Mouse (Mus musculus) megakaryocyte, embryonic 14.5 days (primary cell): ENCODE measurements around the gene Slc4a4. TPM values are rescaled to one million over a fixed set of nuclear protein-coding genes. Genes with fewer than 3 reads are reported as not detected.

Experiments
- H3K27me3 ChIP-seq: replicated peaks from 2 replicates; pipeline ENCODE3; 2012; ENCODE audit warnings: inconsistent platforms
- H3K36me3 ChIP-seq: replicated peaks from 2 replicates; pipeline ENCODE3; 2012; ENCODE audit warnings: low read length, inconsistent platforms, mixed read lengths
- H3K4me1 ChIP-seq: 2 replicates; pipeline ENCODE4 v1.6.1; 2012; ENCODE audit warnings: inconsistent platforms
- H3K4me3 ChIP-seq: replicated peaks from 2 replicates; pipeline ENCODE3; 2012; ENCODE audit warnings: moderate library complexity, mild to moderate bottlenecking, inconsistent platforms
- H3K9me3 ChIP-seq: 2 replicates; pipeline ENCODE4 v1.6.1; 2012; ENCODE audit warnings: inconsistent platforms
- FLI1 ChIP-seq: IDR thresholded peaks from 2 replicates; pipeline ENCODE4 v1.6.1; 2012; ENCODE audit warnings: low read length, inconsistent platforms, mixed read lengths
- GATA1 ChIP-seq: IDR thresholded peaks from 3 replicates; pipeline ENCODE4 v1.6.1; 2012; ENCODE audit warnings: mixed read lengths, low read length, inconsistent platforms, borderline replicate concordance
- polyA plus RNA-seq: library from polyadenylated mRNA; stranded (reverse); fragments of >175 nt; gene quantifications from 2 replicates; pipeline ENCODE4 v1.2.3, GENCODE M21; 2012; ENCODE audit warnings: low replicate concordance; ENCODE audit not compliant: insufficient read depth

Slc4a4 gene
- polyA plus RNA-seq, 1 experiment, result not detected

GRCm38 (mm10) chr5:88952757-88953577 lies 66.3 kb downstream of the Slc4a4 start:
- no peak for TF ChIP-seq FLI1
- no peak for TF ChIP-seq GATA1
- Histone ChIP-seq H3K9me3 (no peaks in the 10 kb centered on the region; the same call in 1 of the 2 replicates), H3K4me1 (peaks cover 15% of the 10 kb centered on the region), H3K27me3 (peaks cover 5% of the 10 kb centered on the region), H3K36me3 (no peaks in the 10 kb centered on the region), H3K4me3 (peak overlapping the region; percentile 82)

- TF ChIP-seq FLI1 (no peak), GATA1 (no peak)
- H3K36me3 ChIP-seq, result no peaks in the 10 kb centered on the region
- peaks cover 12% of the 10 kb centered on the region for H3K27me3 ChIP-seq
- H3K4me3 ChIP-seq, result no peak overlapping the region
- H3K4me1 ChIP-seq, result peaks cover 43% of the 10 kb centered on the region
- no peaks in the 10 kb centered on the region; the same call in 1 of the 2 replicates for H3K9me3 ChIP-seq
Measured at GRCm38 (mm10) chr5:88957735-88958134, 71.1 kb downstream of the Slc4a4 start.

DNA sequence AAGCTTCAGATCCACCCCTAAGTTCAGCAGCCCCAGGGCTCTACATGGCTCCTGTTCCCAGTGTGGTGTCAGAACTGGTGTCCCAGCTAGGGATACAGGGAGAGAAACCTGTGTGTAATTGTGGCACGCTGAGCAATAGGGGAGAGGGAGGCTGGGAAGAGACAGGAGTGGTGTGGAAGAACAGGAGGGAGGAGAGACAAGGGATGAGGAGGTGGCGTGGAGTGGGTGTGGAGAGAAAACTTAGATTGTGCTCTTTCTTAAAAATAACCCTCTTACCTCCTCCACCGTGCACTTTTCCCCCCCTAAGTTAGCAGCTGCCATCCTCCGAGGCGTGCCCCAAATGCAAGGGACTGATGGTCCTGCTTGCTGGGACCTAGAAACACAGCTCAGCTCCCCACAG lies 72.3 kb downstream of the Slc4a4 start:
- Histone ChIP-seq H3K27me3 (peaks cover 12% of the 10 kb centered on the region), H3K4me1 (peaks cover 37% of the 10 kb centered on the region), H3K4me3 (no peak overlapping the region), H3K36me3 (no peaks in the 10 kb centered on the region), H3K9me3 (no peaks in the 10 kb centered on the region; the same call in 1 of the 2 replicates)
- TF ChIP-seq GATA1 (no peak), FLI1 (no peak)

- peaks cover 12% of the 10 kb centered on the region for H3K27me3 ChIP-seq
- H3K36me3 ChIP-seq, result no peaks in the 10 kb centered on the region
- H3K4me1 ChIP-seq, result peaks cover 37% of the 10 kb centered on the region
- no peaks in the 10 kb centered on the region; the same call in 1 of the 2 replicates for H3K9me3 ChIP-seq
- TF ChIP-seq GATA1, result no peak
- no peak for TF ChIP-seq FLI1
- H3K4me3 ChIP-seq, result peak overlapping the region; percentile 4
Measured at GRCm38 (mm10) chr5:88959412-88959811, 72.8 kb downstream of the Slc4a4 start.

DNA sequence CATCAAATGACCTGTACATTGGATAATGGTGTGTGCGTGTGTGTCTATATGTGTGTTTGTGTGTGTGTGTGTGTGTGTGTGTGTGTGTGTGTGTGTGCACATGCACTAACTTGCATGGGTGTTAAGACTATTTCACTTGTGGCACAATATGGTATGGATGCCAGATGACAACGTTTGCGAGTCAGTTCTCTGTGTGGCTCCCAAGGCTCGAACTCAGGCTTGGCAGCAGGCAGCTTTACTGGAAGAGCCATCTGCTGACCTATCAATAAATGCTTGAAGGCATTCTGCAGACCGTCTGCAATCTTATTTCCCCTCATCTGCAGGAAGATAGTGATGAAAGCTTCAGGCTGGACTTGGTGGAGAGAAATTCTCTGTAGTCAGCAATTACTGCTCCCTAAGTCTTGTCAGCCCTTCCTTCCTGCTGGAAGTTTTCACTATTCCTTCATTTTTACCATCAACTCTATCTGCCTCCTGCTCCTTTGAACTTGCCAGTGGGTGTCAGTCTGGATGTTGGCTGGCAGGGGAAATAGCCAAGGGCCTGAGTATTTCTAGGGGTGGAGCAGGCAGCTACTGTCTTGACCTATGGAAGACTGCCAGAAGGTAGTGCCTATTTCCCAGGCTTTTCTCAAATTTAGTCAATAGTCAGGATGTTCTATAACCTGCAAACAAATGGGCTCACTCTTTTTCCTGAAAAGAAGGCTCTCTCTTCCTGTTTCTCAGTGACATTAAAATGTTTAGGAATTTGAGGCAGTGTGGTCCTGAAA lies 73.9 kb downstream of the Slc4a4 start:
- TF ChIP-seq FLI1 (no peak), GATA1 (no peak)
- no peak overlapping the region for H3K4me3 ChIP-seq
- H3K4me1 ChIP-seq, result peaks cover 41% of the 10 kb centered on the region
- H3K9me3 ChIP-seq, result no peaks in the 10 kb centered on the region
- no peaks in the 10 kb centered on the region for H3K36me3 ChIP-seq
- peaks cover 12% of the 10 kb centered on the region for H3K27me3 ChIP-seq

- Histone ChIP-seq H3K4me3 (peak overlapping the region; percentile 40), H3K4me1 (peaks cover 41% of the 10 kb centered on the region), H3K27me3 (peaks cover 10% of the 10 kb centered on the region), H3K36me3 (no peaks in the 10 kb centered on the region), H3K9me3 (no peaks in the 10 kb centered on the region)
- TF ChIP-seq GATA1 (no peak), FLI1 (no peak)
Measured at GRCm38 (mm10) chr5:88961351-88961761, 74.7 kb downstream of the Slc4a4 start.

DNA sequence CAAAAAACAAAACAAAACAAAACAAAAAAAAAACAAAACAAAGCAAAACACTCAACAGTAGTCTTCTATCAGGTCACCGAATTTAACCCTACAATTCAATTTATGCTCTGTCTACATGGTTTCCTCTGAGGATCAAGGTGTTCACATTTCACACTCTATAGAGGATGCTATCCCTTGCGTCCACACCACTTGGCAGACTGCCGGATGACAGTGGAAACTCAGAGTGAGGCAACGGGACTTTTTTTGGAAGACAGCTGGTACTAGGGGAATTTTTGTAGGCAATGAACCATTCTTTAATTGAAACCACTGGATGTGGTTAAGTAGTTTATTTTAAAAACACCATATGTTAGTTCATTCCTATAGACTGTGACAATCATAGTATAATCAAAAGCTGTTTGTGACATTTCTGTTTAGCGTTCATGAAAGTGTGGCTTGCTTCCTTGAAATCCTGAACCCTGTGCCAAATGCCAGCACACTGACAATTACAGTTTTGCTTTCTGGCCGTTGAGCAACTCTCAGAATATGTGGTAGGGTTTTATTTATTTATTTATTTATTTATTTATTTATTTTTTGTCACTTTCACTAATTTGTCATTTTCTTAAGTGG lies 78.2 kb downstream of the Slc4a4 start:
- Histone ChIP-seq H3K9me3 (no peaks in the 10 kb centered on the region), H3K36me3 (no peaks in the 10 kb centered on the region), H3K4me3 (no peak overlapping the region), H3K4me1 (peaks cover 32% of the 10 kb centered on the region), H3K27me3 (peaks cover 3% of the 10 kb centered on the region)
- TF ChIP-seq GATA1, result no peak
- TF ChIP-seq FLI1, result no peak

DNA sequence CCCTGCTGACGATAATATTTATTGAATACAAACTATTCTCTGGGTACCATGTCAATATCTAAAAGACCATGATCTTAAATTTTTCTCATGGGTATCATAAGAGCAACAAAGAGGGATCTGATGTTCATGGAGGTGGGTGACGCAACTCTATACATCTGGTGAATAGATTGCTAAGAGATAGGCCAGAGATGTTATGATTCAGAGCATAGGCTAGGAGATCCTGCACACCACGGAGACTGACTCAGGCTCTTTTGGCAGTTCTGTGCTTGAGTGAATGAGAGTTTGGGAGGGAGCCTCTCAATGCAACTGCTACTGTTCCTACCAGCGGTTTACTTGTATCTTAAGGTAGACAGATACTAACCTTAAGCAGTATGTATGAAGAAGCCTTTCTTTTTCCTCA lies 79.9 kb downstream of the Slc4a4 start:
- Histone ChIP-seq H3K4me1 (peaks cover 20% of the 10 kb centered on the region), H3K4me3 (no peak overlapping the region), H3K36me3 (no peaks in the 10 kb centered on the region), H3K9me3 (no peaks in the 10 kb centered on the region), H3K27me3 (peaks cover 3% of the 10 kb centered on the region)
- no peak for TF ChIP-seq GATA1
- TF ChIP-seq FLI1, result no peak

GRCm38 (mm10) chr5:88968923-88969639 lies 82.5 kb downstream of the Slc4a4 start:
- H3K4me1 ChIP-seq, result peaks cover 16% of the 10 kb centered on the region
- peaks cover 6% of the 10 kb centered on the region for H3K27me3 ChIP-seq
- no peaks in the 10 kb centered on the region for H3K9me3 ChIP-seq
- TF ChIP-seq FLI1 (no peak), GATA1 (no peak)
- H3K36me3 ChIP-seq, result no peaks in the 10 kb centered on the region
- H3K4me3 ChIP-seq, result no peak overlapping the region
